Mouse (Mus musculus) stomach, postnatal 0 days (tissue): Measurements from ENCODE around the gene Ctxn1. TPM values are rescaled to one million over a fixed set of nuclear protein-coding genes. Genes with fewer than 3 reads are reported as not detected.
A peak's percentile ranks its signal among the peaks of the same experiment; 100 is the strongest.
"Not testable (repeated sequence)": the region's sequence is repeated elsewhere in the genome, so short reads cannot be mapped to it uniquely, and the experiment has no call there.

Source experiments
- ATAC-seq: fragments of 200-750 bp; cut with Nextera tagmentation; 2 replicates; pipeline ENCODE4 v1.8.0; 2017; ENCODE audit not compliant: low FRiP score, low TSS enrichment
- DNase-seq: peaks from one replicate; pipeline ENCODE4 v3.0.0-alpha.2; 2016; ENCODE audit warnings: low spot score
- H3K27ac ChIP-seq: fragments of 300-500 bp; sonication (generic); replicated peaks from 2 replicates; pipeline ENCODE4 v1.5.1; 2014; ENCODE audit warnings: mild to moderate bottlenecking, control low read depth
- H3K27me3 ChIP-seq: fragments of 300-500 bp; sonication (generic); 2 replicates; pipeline ENCODE4 v1.6.1; 2014; ENCODE audit warnings: low read length; ENCODE audit not compliant: control insufficient read depth, insufficient read depth
- H3K36me3 ChIP-seq: fragments of 300-500 bp; sonication (generic); 2 replicates; pipeline ENCODE4 v1.6.1; 2014; ENCODE audit warnings: low read length, mixed read lengths; ENCODE audit not compliant: control insufficient read depth, insufficient read depth
- H3K4me1 ChIP-seq: fragments of 300-500 bp; sonication (generic); replicated peaks from 2 replicates; pipeline ENCODE4 v1.6.1; 2014; ENCODE audit warnings: antibody characterized with exemption; ENCODE audit not compliant: control insufficient read depth, insufficient read depth
- H3K4me2 ChIP-seq: fragments of 300-500 bp; sonication (generic); replicated peaks from 2 replicates; pipeline ENCODE4 v1.6.1; 2014; ENCODE audit warnings: low read depth, mild to moderate bottlenecking, control low read depth, moderate library complexity
- H3K4me3 ChIP-seq: fragments of 300-500 bp; sonication (generic); 2 replicates; pipeline ENCODE4 v1.5.1; 2014; ENCODE audit warnings: low read depth, low read length, control low read depth
- H3K9ac ChIP-seq: fragments of 300-500 bp; sonication (generic); 2 replicates; pipeline ENCODE4 v1.6.1; 2014; ENCODE audit warnings: mild to moderate bottlenecking, low read length, control low read depth, mixed read lengths
- H3K9me3 ChIP-seq: fragments of 300-500 bp; sonication (generic); 2 replicates; pipeline ENCODE4 v1.6.1; 2016; ENCODE audit warnings: low read length; ENCODE audit not compliant: control insufficient read depth
- CTCF ChIP-seq: IDR thresholded peaks from 2 replicates; pipeline ENCODE4 v1.5.1; 2016; ENCODE audit warnings: antibody characterized with exemption, low read depth, mild to moderate bottlenecking, moderate library complexity
- EP300 ChIP-seq: optimal IDR thresholded peaks from 2 replicates; pipeline ENCODE3; 2016; ENCODE audit warnings: antibody characterized with exemption
- WGBS: fragments of 180-500 bp; shearing (Covaris S2); extraction: QIAGEN DNeasy Blood & Tissue Kit; methylation state at CpG from one replicate; pipeline ENCODE4 v1.1.7; 2014; 5-methylcytosine and 5-hydroxymethylcytosine counted together
- polyA plus RNA-seq: library from polyadenylated mRNA; unstranded; fragments of >200 nt; fragmentation: Nextera tagmentation; extraction: Ambion mirVana; gene quantifications from 2 replicates; pipeline ENCODE4 v1.2.1, GENCODE M21; 2015

The Ctxn1 gene
- polyA plus RNA-seq, 1 experiment from 2014 or later = 43.9 TPM

- WGBS = 84% methylated on average over 4 of the region's 4 CpGs
- Histone ChIP-seq H3K9me3 (no peaks in the 10 kb centered on the region), H3K36me3 (peaks cover 22% of the 10 kb centered on the region), H3K27ac (peak overlapping the region; percentile 61), H3K4me1 (no peaks in the 10 kb centered on the region), H3K9ac (no peak overlapping the region), H3K4me2 (no peak overlapping the region; the same call in 1 of the 2 replicates), H3K27me3 (no peaks in the 10 kb centered on the region), H3K4me3 (no peak overlapping the region)
- DNase-seq (no peak), ATAC-seq (no peak)
- TF ChIP-seq EP300 = no peak
These were observed 714 bp upstream of the Ctxn1 start for GRCm38 (mm10) chr8:4259805-4260170.

- H3K4me2 ChIP-seq = peak overlapping the region; percentile 94
- H3K27ac ChIP-seq = peak overlapping the region; percentile 61
- H3K9me3 ChIP-seq = no peaks in the 10 kb centered on the region
- no peaks in the 10 kb centered on the region for H3K27me3 ChIP-seq
- DNase-seq = no peak
- TF ChIP-seq EP300 (no peak), CTCF (no peak)
- peak overlapping the region; percentile 62 for H3K4me3 ChIP-seq
- WGBS = under 1% methylated on average over 32 of the region's 32 CpGs
- peak; percentile 52 for ATAC-seq
- no peaks in the 10 kb centered on the region; the same call in 1 of the 2 replicates for H3K4me1 ChIP-seq
- peak overlapping the region; percentile 67 for H3K9ac ChIP-seq
- H3K36me3 ChIP-seq = peaks cover 22% of the 10 kb centered on the region
These were observed 396 bp downstream of the Ctxn1 start for GRCm38 (mm10) chr8:4258678-4259077.

DNA sequence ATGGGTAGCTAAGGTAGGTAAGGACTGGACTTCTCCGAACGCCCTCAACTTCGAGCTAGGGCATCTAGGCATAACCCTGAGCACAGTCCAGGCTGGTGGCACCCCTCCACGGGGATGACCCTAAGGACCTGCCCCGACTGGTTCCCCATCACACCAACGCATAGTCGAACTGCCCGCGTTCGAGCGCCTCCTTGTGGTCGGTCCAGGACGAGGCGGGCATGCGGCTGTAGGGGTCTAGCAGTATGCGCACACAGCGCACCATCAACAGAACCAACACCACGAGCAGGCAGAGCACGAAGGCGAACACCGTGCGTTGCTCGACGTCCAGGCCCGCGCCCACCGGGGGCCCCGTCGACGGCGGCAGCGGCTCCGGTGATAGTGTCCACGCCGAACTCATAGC is 841 bp downstream of the Ctxn1 start:
- Histone ChIP-seq H3K9me3 (no peaks in the 10 kb centered on the region), H3K27ac (peak overlapping the region; percentile 61), H3K9ac (peak overlapping the region; percentile 67), H3K4me1 (no peaks in the 10 kb centered on the region; the same call in 1 of the 2 replicates), H3K36me3 (peaks cover 21% of the 10 kb centered on the region), H3K27me3 (no peaks in the 10 kb centered on the region), H3K4me2 (peak overlapping the region; percentile 94), H3K4me3 (peak overlapping the region; percentile 62)
- ATAC-seq (peak; percentile 62), DNase-seq (peak; percentile 84)
- 4% methylated on average over 35 of the region's 35 CpGs for WGBS
- TF ChIP-seq CTCF (peak; percentile 94), EP300 (no peak)

GRCm38 (mm10) chr8:4257350-4257749 is 1.7 kb downstream of the Ctxn1 start:
- no peaks in the 10 kb centered on the region for H3K9me3 ChIP-seq
- peaks cover 17% of the 10 kb centered on the region for H3K36me3 ChIP-seq
- no peak overlapping the region for H3K9ac ChIP-seq
- no peaks in the 10 kb centered on the region for H3K27me3 ChIP-seq
- WGBS = 69% methylated on average over 4 of the region's 4 CpGs
- H3K4me3 ChIP-seq = no peak overlapping the region
- no peak overlapping the region for H3K4me2 ChIP-seq
- TF ChIP-seq EP300 (no peak), CTCF (no peak)
- peak overlapping the region; percentile 61 for H3K27ac ChIP-seq
- ATAC-seq = no peak
- H3K4me1 ChIP-seq = peaks cover 2% of the 10 kb centered on the region; the same call in 1 of the 2 replicates
- no peak for DNase-seq

GRCm38 (mm10) chr8:4256911-4257310 is 2.2 kb downstream of the Ctxn1 start:
- ATAC-seq (no peak), DNase-seq (no peak)
- TF ChIP-seq CTCF (no peak), EP300 (no peak)
- no peak overlapping the region for H3K4me3 ChIP-seq
- H3K27me3 ChIP-seq = no peaks in the 10 kb centered on the region
- peaks cover 3% of the 10 kb centered on the region; the same call in 1 of the 2 replicates for H3K4me1 ChIP-seq
- H3K9ac ChIP-seq = no peak overlapping the region
- H3K9me3 ChIP-seq = no peaks in the 10 kb centered on the region
- WGBS = 45% methylated on average over 4 of the region's 4 CpGs
- H3K4me2 ChIP-seq = no peak overlapping the region
- H3K27ac ChIP-seq = peak overlapping the region; percentile 82
- H3K36me3 ChIP-seq = peaks cover 13% of the 10 kb centered on the region

DNA sequence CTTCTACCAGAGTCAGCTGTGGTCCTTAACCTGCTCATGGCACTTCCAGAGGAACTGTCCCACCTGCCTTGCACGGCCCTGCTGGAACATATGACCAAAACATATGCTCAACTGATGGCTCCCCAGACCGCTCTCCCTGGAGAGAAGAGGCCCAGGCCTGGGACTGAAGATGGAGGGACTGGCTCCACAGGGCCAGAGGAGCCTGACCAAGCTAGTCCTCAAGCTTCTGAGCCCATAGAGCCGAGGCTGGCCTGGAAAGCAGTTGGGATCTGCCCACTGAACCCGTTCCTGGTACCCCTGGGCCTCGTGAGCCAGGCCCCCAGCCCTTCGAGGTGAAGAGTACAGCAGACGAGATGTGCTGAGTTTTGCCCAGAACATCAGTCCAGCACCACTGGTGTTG is 3.6 kb downstream of the Ctxn1 start:
- H3K4me2 ChIP-seq, H3K27ac ChIP-seq, ATAC-seq, H3K9me3 ChIP-seq, H3K4me1 ChIP-seq, H3K27me3 ChIP-seq, DNase-seq, H3K9ac ChIP-seq, H3K4me3 ChIP-seq, H3K36me3 ChIP-seq: not testable (repeated sequence)
- WGBS = 82% methylated on average over 7 of the region's 7 CpGs
